Mouse (Mus musculus) heart, embryonic 15.5 days (tissue): ENCODE data around the gene Syk. TPM values are rescaled to one million over a fixed set of nuclear protein-coding genes. Genes with fewer than 3 reads are reported as not detected.

Source experiments
- ATAC-seq: fragments of 200-750 bp; cut with Nextera tagmentation; replicated peaks from 2 replicates; pipeline ENCODE4 v1.8.0; 2017; ENCODE audit warnings: low read depth, moderate TSS enrichment; ENCODE audit not compliant: insufficient number of reproducible peaks, insufficient read depth, low FRiP score
- H3K27ac ChIP-seq: fragments of 300-500 bp; sonication (generic); 2 replicates; pipeline ENCODE4 v1.5.1; 2015; ENCODE audit warnings: mild to moderate bottlenecking, inconsistent platforms
- H3K27me3 ChIP-seq: fragments of 300-500 bp; sonication (generic); 2 replicates; pipeline ENCODE4 v1.6.1; 2015; ENCODE audit warnings: inconsistent platforms
- H3K36me3 ChIP-seq: fragments of 300-500 bp; sonication (generic); 2 replicates; pipeline ENCODE4 v1.6.1; 2015; ENCODE audit warnings: mild to moderate bottlenecking, inconsistent platforms
- H3K4me1 ChIP-seq: fragments of 300-500 bp; sonication (generic); replicated peaks from 2 replicates; pipeline ENCODE4 v1.6.1; 2015; ENCODE audit warnings: inconsistent platforms
- H3K4me2 ChIP-seq: fragments of 300-500 bp; sonication (generic); 2 replicates; pipeline ENCODE4 v1.6.1; 2015; ENCODE audit warnings: inconsistent platforms, mild to moderate bottlenecking, moderate library complexity
- H3K4me3 ChIP-seq: fragments of 300-500 bp; sonication (generic); 2 replicates; pipeline ENCODE4 v1.5.1; 2015; ENCODE audit warnings: mild to moderate bottlenecking, inconsistent platforms
- H3K9ac ChIP-seq: fragments of 300-500 bp; sonication (generic); 2 replicates; pipeline ENCODE4 v1.6.1; 2015; ENCODE audit warnings: mild to moderate bottlenecking, inconsistent platforms
- H3K9me3 ChIP-seq: fragments of 300-500 bp; sonication (generic); replicated peaks from 2 replicates; pipeline ENCODE4 v1.6.1; 2016; ENCODE audit warnings: inconsistent platforms
- WGBS: fragments of 180-500 bp; shearing (Covaris S2); methylation state at CpG from one replicate; pipeline ENCODE4 v1.1.7; 2015; ENCODE audit warnings: mixed read lengths; 5-methylcytosine and 5-hydroxymethylcytosine counted together
- polyA plus RNA-seq: library from polyadenylated mRNA; unstranded; fragments of >200 nt; fragmentation: Nextera tagmentation; extraction: Ambion mirVana; gene quantifications from 2 replicates; pipeline ENCODE4 v1.2.1, GENCODE M21; 2015

Gene Syk
- polyA plus RNA-seq, 1 experiment from 2014 or later = 6.8 TPM

DNA sequence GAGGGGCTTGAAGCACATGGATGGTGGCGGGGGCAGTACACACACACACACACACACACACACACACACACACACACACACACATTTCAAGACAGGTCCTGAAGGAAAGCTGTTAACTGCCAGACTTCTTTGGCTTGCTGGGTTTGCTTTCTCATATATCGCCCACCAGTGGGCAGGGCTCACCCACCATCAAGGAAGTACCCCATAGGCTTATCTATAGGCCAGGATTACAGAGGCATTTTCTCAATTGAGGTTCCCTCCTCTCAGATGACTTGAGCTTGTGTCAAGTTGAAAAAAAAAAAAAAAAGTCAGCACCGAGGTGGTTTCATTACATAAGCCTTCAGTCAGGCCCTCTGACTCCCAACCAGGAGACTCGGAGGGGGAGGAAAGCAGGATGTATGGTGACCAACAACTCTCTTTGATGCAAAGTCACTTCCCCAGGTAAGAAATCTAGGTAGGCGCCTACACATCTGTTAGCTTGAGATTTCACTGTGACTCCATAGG lies 32.2 kb upstream of the Syk start:
- Histone ChIP-seq H3K36me3 (no peaks in the 10 kb centered on the region), H3K9ac (no peak overlapping the region), H3K27ac (no peak overlapping the region), H3K9me3 (no peaks in the 10 kb centered on the region), H3K4me3 (no peak overlapping the region), H3K4me1 (no peaks in the 10 kb centered on the region), H3K27me3 (no peaks in the 10 kb centered on the region), H3K4me2 (no peak overlapping the region)
- 72% methylated on average over 5 of the region's 5 CpGs for WGBS
- ATAC-seq = no peak

DNA sequence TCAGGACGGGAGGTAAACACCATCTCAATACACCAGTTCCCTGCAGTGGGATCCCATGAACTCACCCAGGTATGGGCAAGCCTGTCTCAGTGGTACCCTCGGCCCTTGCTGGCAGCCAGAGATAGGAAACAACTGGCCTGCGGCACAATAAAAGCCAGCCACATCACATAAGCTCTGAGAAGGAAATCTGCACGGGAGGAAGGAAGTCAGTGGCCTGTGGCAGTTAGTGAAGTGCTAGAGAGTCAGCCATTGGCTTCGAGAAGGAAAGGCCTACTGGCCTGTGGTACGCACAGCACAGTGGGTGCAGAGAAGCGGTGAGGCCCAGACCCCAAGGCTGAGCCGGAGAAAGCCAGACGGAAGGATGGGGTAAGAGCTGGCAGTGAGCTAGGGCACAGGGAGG lies 31.7 kb upstream of the Syk start:
- no peak overlapping the region for H3K4me2 ChIP-seq
- no peak overlapping the region for H3K9ac ChIP-seq
- 74% methylated on average over 9 of the region's 9 CpGs for WGBS
- no peaks in the 10 kb centered on the region for H3K36me3 ChIP-seq
- H3K4me1 ChIP-seq = no peaks in the 10 kb centered on the region
- no peak for ATAC-seq
- H3K9me3 ChIP-seq = no peaks in the 10 kb centered on the region
- H3K4me3 ChIP-seq = no peak overlapping the region
- no peaks in the 10 kb centered on the region for H3K27me3 ChIP-seq
- H3K27ac ChIP-seq = no peak overlapping the region

DNA sequence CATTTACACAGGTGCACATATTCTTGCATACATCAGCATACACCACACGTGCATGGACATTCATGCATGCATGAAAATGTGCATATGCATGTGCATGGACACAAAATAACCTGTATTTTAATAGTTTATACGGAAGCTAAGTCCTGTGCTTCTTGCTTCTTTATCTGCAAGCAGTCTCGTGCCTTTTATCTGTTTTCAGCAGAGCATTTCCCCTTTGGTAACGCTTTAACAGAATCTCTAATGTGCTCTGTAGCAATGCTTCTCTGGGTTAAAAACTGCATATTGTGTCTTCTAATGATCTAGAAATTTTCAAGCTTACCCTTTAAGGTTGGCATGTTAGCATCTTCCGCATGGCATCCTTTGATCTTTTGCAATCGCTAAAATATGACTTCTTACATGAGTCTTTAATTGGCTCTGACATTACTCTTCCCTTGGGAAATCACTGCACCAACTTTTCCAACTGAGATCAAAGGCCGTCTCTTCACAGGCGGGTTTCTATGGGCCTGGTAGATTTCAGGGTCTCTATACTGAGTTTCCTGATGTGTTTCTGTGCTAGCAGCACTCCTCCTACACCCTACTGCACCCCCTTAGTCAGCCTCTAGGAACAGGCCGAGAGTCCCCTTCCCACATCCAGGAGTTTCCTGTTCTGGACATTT lies 30.0 kb upstream of the Syk start:
- Histone ChIP-seq H3K27me3 (no peaks in the 10 kb centered on the region), H3K27ac (no peak overlapping the region), H3K9ac (no peak overlapping the region), H3K4me3 (no peak overlapping the region), H3K36me3 (no peaks in the 10 kb centered on the region), H3K4me2 (no peak overlapping the region), H3K4me1 (no peaks in the 10 kb centered on the region), H3K9me3 (no peaks in the 10 kb centered on the region)
- 67% methylated on average over 9 of the region's 9 CpGs for WGBS
- no peak for ATAC-seq

DNA sequence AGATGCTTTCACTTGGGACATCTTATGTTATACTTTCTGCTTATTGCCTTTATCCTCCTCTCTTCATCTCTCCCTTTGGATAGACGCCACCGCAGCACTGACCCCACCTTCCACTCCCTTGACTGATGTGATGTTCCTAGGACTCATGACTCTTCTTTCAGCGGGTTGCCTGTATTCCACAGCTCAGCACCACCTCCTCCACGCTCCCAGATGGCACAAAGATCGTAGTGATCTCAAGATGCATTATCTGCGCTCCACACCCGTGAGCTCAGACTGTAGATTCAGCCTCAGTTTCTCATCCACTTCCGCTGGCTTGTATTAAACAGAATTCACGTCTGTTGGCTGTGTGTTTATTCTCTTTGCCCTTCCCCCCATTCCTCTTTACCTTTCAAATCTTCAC lies 28.3 kb upstream of the Syk start:
- Histone ChIP-seq H3K4me1 (no peaks in the 10 kb centered on the region), H3K9me3 (no peaks in the 10 kb centered on the region), H3K4me2 (no peak overlapping the region), H3K27ac (no peak overlapping the region), H3K9ac (no peak overlapping the region), H3K4me3 (no peak overlapping the region), H3K27me3 (no peaks in the 10 kb centered on the region), H3K36me3 (no peaks in the 10 kb centered on the region)
- ATAC-seq = no peak
- 86% methylated on average over 9 of the region's 9 CpGs for WGBS

DNA sequence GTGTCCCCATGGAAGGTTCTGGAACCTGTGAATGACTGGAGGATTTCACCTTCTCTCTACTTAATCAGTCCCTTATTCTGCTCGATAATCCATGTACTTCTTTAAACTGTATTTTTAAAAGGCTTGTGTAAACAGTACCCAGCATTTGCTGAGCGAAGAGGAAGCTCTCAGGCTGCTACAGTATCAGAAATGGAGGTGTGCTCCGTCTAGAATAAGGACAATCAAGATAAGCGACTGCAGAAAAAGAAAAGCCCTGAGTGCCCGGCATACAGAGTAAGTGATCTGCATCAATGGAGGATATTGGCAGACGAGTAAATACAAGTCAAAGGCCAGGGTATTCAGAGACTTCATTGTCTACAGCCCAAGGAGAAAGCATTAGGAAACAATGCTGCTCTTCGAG lies 25.6 kb upstream of the Syk start:
- H3K36me3 ChIP-seq = no peaks in the 10 kb centered on the region
- no peaks in the 10 kb centered on the region for H3K9me3 ChIP-seq
- H3K27me3 ChIP-seq = no peaks in the 10 kb centered on the region
- H3K4me2 ChIP-seq = no peak overlapping the region
- no peak overlapping the region for H3K4me3 ChIP-seq
- ATAC-seq = no peak
- no peak overlapping the region for H3K9ac ChIP-seq
- no peak overlapping the region for H3K27ac ChIP-seq
- WGBS = 61% methylated on average over 7 of the region's 7 CpGs
- no peaks in the 10 kb centered on the region for H3K4me1 ChIP-seq

DNA sequence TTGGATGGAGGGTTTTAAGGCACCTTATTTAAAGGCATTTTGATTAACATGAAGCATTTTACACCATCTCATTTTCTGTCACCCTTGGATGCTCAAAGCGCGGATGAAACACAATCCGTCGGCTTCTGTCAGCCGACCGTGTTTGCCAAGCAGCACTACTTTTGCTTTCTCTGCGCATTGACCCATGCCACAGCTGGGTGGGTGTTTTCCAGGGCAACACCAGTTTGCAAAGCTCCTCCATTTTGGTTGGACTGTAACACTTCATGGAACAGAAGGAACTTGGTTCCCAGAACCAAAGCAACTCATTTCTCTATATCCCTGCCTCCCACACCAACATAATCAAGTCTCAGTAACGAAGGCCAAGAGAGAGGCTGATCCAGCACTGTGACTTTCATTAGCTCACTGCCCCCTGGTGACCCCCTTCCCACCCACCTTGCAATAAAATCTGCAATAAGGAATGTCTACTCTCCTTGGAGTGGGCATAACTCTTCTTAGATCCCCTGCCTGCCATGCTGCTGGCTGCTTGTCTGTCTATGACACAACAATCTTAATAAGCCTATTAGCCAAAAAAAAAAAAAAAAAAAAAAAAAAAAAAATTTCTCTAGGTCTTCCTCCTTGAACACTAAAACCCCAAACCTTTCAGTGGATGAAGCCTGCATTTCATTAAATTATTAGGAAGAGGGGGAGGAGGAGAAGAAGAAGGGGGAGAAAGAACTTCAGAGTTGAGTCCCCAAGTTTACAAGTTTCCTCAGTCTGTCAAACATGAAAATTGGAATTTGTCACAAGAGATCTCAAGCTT lies 21.4 kb upstream of the Syk start:
- H3K4me2 ChIP-seq = no peak overlapping the region
- no peak overlapping the region for H3K4me3 ChIP-seq
- H3K9me3 ChIP-seq = no peaks in the 10 kb centered on the region
- no peak for ATAC-seq
- H3K27ac ChIP-seq = no peak overlapping the region
- 90% methylated on average over 8 of the region's 8 CpGs for WGBS
- H3K4me1 ChIP-seq = no peaks in the 10 kb centered on the region
- no peaks in the 10 kb centered on the region for H3K27me3 ChIP-seq
- H3K36me3 ChIP-seq = no peaks in the 10 kb centered on the region
- H3K9ac ChIP-seq = no peak overlapping the region

DNA sequence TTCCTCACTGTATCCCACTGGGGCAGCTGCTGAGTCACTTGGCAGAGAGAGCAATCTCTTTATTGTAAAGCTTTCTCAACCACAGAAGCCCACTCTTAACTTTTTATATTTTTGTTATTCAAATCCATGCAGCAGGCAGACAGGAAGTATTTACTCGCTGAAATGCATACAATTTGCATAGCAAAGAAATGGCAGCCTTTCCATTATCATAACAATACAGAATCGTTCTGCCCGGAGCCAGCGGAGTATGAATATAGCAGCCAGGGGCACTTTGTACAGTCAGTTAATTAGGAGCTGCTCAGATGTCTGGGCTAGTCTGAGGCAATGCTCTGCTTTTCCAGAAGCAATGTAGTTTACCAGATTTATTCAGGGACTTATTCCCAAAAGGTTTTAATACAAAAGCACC lies 20.8 kb upstream of the Syk start:
- Histone ChIP-seq H3K9me3 (no peaks in the 10 kb centered on the region), H3K27me3 (no peaks in the 10 kb centered on the region), H3K4me2 (no peak overlapping the region), H3K9ac (no peak overlapping the region), H3K27ac (no peak overlapping the region), H3K4me1 (no peaks in the 10 kb centered on the region), H3K36me3 (no peaks in the 10 kb centered on the region), H3K4me3 (no peak overlapping the region)
- WGBS = 55% methylated on average over 4 of the region's 4 CpGs
- no peak for ATAC-seq

DNA sequence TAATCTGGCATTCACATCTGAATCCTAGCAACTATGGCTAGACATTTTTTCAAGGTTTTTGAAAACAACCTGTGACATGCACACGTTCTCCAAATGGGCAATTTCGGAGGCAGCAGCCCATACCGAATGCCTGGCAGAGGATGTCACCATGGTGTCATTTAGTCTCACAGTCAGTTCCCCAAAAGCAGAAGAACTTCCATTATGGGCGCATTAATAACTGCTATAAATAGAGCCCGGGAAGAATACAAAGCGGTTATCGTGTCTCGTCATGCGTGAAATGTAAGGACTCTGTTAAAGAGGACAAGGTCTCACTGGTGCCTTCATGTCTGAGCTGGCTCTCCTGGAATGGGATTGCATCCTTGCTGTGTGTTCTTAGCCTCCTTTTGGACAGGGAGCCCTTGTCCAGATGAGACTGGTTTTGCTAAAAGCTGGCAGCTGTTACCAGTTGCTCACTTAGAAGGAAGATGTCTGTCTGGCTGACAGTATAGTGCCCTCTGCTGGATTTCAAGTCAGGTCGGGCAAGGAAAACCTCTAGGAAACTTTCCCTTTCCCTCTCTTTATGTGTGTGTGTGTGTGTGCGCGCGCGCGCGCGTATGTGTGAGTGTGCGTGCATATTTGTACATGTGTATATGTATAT lies 17.8 kb upstream of the Syk start:
- H3K9me3 ChIP-seq = no peaks in the 10 kb centered on the region
- no peaks in the 10 kb centered on the region for H3K4me1 ChIP-seq
- H3K9ac ChIP-seq = no peak overlapping the region
- no peaks in the 10 kb centered on the region for H3K27me3 ChIP-seq
- no peak for ATAC-seq
- no peak overlapping the region for H3K4me3 ChIP-seq
- WGBS = 79% methylated on average over 18 of the region's 18 CpGs
- no peak overlapping the region for H3K27ac ChIP-seq
- H3K4me2 ChIP-seq = no peak overlapping the region
- H3K36me3 ChIP-seq = no peaks in the 10 kb centered on the region

DNA sequence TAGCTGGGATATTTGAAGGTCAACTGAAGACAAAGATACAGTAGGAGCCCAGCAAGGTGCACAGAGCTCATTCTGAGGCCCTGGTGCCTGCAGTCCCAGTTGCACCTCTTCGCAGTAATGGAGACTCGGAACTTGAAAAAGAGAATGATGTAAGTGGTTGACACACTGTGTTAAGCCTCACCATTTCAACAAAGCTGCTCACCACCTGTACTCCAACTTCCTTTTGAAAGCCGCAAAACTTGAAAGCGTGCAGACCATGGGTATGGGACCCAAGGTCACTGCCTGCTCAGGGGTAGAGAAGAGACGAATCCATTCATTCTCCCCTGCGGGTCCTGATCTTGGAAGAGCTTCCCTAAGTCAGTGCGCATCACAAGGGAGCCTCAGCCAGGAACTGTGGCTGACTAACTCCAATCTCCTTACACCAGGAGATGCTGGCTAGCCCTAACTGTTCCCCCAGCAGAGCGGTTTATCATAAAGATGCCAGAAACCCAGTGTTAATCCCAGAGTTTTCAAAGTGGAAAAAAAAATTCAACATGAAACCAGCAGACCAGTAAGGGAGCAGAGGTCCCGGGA lies 16.7 kb upstream of the Syk start:
- H3K9ac ChIP-seq = no peak overlapping the region
- H3K4me3 ChIP-seq = no peak overlapping the region
- H3K4me1 ChIP-seq = no peaks in the 10 kb centered on the region
- no peak overlapping the region for H3K27ac ChIP-seq
- H3K36me3 ChIP-seq = no peaks in the 10 kb centered on the region
- no peaks in the 10 kb centered on the region for H3K9me3 ChIP-seq
- 88% methylated on average over 9 of the region's 9 CpGs for WGBS
- no peaks in the 10 kb centered on the region for H3K27me3 ChIP-seq
- H3K4me2 ChIP-seq = no peak overlapping the region
- no peak for ATAC-seq

DNA sequence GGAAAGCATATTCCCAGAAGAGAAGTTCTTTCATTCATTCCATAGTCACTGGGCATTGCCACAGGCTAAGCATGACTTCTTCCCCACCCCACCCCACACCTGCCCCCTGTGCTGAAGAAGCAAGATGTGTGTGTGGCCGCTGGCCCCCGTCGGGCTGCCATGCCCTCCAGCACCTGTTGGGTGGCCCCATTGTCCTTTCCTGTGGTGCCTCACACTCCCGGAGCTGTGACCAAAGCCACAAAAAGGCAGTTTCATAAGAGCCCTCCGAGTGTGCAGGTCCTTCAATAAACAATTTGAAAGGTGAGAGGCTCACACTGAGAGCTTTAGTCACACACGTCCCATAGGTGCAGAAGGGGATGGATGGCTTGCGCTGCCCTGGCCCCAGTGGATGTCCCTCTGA lies 16.2 kb upstream of the Syk start:
- no peaks in the 10 kb centered on the region for H3K4me1 ChIP-seq
- H3K27ac ChIP-seq = no peak overlapping the region
- H3K4me2 ChIP-seq = no peak overlapping the region
- WGBS = 77% methylated on average over 7 of the region's 7 CpGs
- no peaks in the 10 kb centered on the region for H3K27me3 ChIP-seq
- no peaks in the 10 kb centered on the region for H3K36me3 ChIP-seq
- H3K4me3 ChIP-seq = no peak overlapping the region
- no peaks in the 10 kb centered on the region for H3K9me3 ChIP-seq
- ATAC-seq = no peak
- H3K9ac ChIP-seq = no peak overlapping the region

DNA sequence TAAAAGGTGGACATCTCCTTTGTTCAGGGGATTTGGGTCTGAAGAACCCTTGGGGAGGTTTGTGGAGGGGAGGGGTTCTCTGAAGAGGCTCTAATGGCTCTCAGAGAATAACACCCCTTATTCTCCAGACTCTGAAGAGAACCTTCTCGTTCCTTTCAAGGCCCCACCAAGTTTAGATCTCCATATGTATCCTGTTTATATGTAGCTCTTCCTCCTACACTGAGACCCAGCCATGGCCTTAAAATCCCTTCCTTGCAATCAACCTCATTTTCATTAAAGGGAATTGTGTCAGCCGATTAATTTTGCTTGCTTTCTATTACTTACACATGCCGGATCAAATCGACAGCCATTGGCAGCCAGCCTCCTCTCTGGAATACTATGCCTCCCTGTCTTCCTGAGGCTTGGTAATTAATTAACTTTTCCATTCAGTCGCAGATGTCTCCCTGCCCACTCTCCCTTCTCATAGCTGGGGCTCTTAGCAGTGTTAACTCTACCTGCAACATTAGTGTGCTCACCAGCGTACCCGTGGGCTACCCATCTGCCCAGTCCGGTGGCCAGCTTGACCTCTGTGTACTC lies 13.7 kb upstream of the Syk start:
- 75% methylated on average over 8 of the region's 8 CpGs for WGBS
- Histone ChIP-seq H3K27me3 (no peaks in the 10 kb centered on the region), H3K9me3 (no peaks in the 10 kb centered on the region), H3K9ac (no peak overlapping the region), H3K4me2 (no peak overlapping the region), H3K36me3 (no peaks in the 10 kb centered on the region), H3K4me3 (no peak overlapping the region), H3K27ac (no peak overlapping the region), H3K4me1 (no peaks in the 10 kb centered on the region)
- ATAC-seq = no peak
